Mouse (Mus musculus): ENCODE measurements around the gene Tle4. TPM values are rescaled to one million over a fixed set of nuclear protein-coding genes. Genes with fewer than 3 reads are reported as not detected.

The Tle4 gene
- polyA plus RNA-seq, 1 experiment from 2014 or later: 5.8 TPM

DNA sequence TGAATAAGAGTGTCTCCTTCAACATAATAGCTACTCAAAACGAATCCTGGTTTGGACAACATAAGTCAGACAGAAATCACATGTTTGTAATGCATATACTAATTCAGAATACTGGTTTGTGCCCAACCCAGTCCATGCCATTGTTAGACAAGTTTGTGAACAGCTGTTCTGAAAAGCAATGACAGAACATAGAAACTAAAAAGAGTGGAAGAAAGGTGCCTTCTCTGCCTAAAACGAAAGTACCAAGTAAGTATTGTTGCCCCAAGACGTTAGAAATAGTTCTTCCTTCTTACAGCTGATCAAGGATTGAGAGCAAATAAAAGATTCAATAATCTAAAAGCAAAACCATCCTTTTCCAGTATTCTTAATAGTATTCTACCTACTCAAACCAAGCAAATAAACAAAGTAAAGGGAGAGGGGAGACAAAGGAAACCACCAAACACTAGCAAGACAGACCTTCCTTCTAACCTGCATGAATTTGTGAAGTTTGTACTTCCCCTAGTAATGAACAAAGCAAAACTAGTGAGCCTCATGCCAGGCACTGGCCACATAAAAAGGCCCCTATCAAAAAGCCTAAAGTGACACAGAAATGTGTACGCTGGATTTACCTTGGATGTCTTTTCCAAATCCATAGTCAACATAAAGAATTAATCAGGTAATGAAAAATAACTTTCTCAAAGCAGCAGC is 34.4 kb downstream of the Tle4 start:
- peaks cover 10% of the 10 kb centered on the region for H3K4me1 ChIP-seq
- no peak overlapping the region for H3K9ac ChIP-seq
- no peak for ATAC-seq (ENCODE audit: extremely low read depth, insufficient number of reproducible peaks, low FRiP score, low TSS enrichment)
- H3K36me3 ChIP-seq: no peaks in the 10 kb centered on the region
- H3K27ac ChIP-seq (replicated peaks): no peak overlapping the region
- no peaks in the 10 kb centered on the region for H3K9me3 ChIP-seq
- H3K4me2 ChIP-seq: no peak overlapping the region
- no peaks in the 10 kb centered on the region for H3K27me3 ChIP-seq (replicated peaks)
- no peak overlapping the region for H3K4me3 ChIP-seq
- 85% methylated on average over 4 of the region's 4 CpGs for WGBS

DNA sequence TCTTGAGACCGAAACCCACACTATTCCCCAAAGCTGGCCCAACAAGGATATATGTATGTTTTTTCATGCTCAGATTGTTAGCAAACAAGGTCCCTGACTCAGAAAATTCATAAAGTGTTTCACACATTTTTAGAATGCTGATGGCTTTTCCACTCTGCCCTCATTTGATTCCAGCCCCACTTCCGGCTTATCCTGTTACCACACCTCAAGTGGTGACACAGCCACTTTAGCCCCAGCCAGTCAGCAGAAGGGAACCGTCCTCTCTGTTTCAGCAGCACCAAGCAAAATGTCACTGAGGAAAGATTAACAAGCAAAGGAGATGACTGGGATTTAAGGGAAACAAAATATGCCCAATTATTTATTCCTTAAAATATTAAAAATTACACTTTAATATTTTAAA is 50.0 kb downstream of the Tle4 start:
- H3K27me3 ChIP-seq (replicated peaks): no peaks in the 10 kb centered on the region
- peaks cover 19% of the 10 kb centered on the region for H3K4me1 ChIP-seq
- H3K4me3 ChIP-seq: no peak overlapping the region
- WGBS: 52% methylated on average over 3 of the region's 3 CpGs
- H3K9ac ChIP-seq: no peak overlapping the region
- ATAC-seq (ENCODE audit: extremely low read depth, insufficient number of reproducible peaks, low FRiP score, low TSS enrichment): no peak
- no peak overlapping the region for H3K27ac ChIP-seq (replicated peaks)
- no peak overlapping the region for H3K4me2 ChIP-seq
- no peaks in the 10 kb centered on the region for H3K9me3 ChIP-seq
- H3K36me3 ChIP-seq: no peaks in the 10 kb centered on the region

DNA sequence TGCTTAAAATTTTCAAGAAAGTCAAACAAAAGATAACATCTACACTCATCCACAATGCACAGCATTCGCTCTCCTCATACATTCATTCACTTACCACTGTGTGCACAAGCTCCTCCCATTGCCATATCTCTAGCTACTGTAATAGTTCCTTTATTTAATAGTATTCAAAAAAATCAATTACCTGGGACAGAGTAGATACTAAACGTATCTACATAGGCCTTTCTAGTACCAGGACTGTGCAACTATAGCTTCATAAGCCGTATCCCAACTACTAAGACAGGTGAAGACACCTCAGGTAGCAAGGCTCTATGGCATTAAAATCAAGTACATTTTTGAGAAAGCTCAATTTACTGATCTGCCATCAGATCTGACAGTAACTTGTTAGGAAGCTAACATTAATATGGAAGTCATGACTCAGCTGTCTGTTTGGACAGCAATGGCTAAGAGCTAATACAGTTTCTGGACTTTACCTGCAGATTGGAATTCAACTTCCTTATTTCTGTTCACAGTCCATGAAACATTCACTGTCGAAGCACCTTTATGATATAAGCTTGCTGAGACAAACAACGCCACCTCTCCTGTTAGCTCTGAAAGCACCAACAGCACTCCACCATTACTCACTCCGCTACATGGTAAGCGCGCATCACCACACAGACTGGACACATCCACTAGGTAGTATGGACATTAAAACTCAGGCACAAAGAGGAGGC is 50.6 kb downstream of the Tle4 start:
- no peak overlapping the region for H3K9ac ChIP-seq
- H3K9me3 ChIP-seq: no peaks in the 10 kb centered on the region
- H3K4me1 ChIP-seq: peaks cover 19% of the 10 kb centered on the region
- H3K4me2 ChIP-seq: no peak overlapping the region
- H3K27me3 ChIP-seq (replicated peaks): no peaks in the 10 kb centered on the region
- no peak overlapping the region for H3K4me3 ChIP-seq
- ATAC-seq (ENCODE audit: extremely low read depth, insufficient number of reproducible peaks, low FRiP score, low TSS enrichment): no peak
- WGBS: 93% methylated on average over 8 of the region's 8 CpGs
- no peaks in the 10 kb centered on the region for H3K36me3 ChIP-seq
- H3K27ac ChIP-seq (replicated peaks): no peak overlapping the region

DNA sequence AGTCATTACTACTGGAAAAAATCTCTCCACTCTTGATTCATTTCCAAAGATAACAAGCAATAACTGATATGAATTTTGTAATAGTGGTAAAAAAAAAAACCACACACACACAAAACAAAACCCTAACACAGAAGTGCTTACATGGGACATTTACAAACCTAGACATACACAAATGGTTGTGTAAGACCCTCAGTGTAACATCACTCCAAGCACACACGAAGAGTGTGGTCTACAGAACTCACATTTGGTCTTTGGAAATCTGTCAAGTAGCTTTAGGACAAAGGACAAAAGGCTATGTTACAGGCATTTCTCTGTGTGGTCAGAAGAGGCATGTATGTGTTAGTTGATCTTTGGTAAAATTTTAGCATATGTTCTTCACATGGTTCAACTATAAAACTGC is 52.4 kb downstream of the Tle4 start:
- H3K4me2 ChIP-seq: no peak overlapping the region
- WGBS: 65% methylated on average over 1 of the region's 1 CpGs
- no peak overlapping the region for H3K9ac ChIP-seq
- no peak for ATAC-seq (ENCODE audit: extremely low read depth, insufficient number of reproducible peaks, low FRiP score, low TSS enrichment)
- no peak overlapping the region for H3K4me3 ChIP-seq
- no peaks in the 10 kb centered on the region for H3K36me3 ChIP-seq
- no peaks in the 10 kb centered on the region for H3K9me3 ChIP-seq
- H3K27ac ChIP-seq (replicated peaks): no peak overlapping the region
- H3K27me3 ChIP-seq (replicated peaks): no peaks in the 10 kb centered on the region
- H3K4me1 ChIP-seq: peaks cover 19% of the 10 kb centered on the region

DNA sequence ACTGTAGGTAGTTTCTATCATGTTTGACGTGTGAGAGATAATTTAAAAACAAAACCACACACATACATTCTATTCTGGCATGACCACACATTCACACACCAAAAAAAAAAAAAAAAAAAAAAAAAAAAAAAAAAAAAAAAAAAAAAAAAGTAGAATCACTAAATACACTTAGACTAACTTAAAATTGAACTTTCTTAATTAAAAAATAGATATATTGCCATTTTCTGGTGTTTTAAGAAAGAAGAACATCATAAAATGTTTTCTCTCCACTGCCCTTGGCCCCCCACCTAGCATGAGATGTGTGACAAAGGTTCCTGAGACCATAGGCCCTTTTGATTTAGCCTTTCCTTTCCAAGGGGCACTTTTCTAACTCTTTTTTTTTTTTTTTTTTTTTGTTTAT is 54.5 kb downstream of the Tle4 start:
- H3K4me1 ChIP-seq: peaks cover 19% of the 10 kb centered on the region
- no peak overlapping the region for H3K4me2 ChIP-seq
- no peak overlapping the region for H3K27ac ChIP-seq (replicated peaks)
- 58% methylated on average over 1 of the region's 1 CpGs for WGBS
- H3K9me3 ChIP-seq: no peaks in the 10 kb centered on the region
- H3K4me3 ChIP-seq: no peak overlapping the region
- H3K9ac ChIP-seq: no peak overlapping the region
- no peak for ATAC-seq (ENCODE audit: extremely low read depth, insufficient number of reproducible peaks, low FRiP score, low TSS enrichment)
- no peaks in the 10 kb centered on the region for H3K36me3 ChIP-seq
- H3K27me3 ChIP-seq (replicated peaks): no peaks in the 10 kb centered on the region

DNA sequence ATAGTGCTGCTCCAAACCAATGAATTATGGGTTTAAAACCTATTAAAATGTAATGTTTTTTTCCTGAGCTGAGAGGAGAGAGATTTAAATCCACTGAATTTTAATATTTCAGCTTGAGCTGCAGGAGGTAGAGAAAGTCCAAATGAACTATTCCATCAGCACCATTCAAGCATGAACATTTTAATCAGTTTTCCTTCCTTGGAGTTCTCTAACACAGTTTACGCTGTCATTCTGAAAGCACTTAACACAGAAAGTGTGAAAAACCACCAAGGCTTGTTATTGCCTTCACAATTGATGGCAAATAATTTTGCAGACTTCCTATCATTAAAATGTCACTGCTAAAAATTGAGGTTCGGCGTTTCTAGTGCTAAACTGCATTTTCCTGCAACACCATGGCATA is 57.2 kb downstream of the Tle4 start:
- H3K4me3 ChIP-seq: no peak overlapping the region
- peaks cover 3% of the 10 kb centered on the region; the same call in 1 of the 2 replicates for H3K4me1 ChIP-seq
- H3K9me3 ChIP-seq: no peaks in the 10 kb centered on the region
- H3K36me3 ChIP-seq: no peaks in the 10 kb centered on the region
- H3K4me2 ChIP-seq: no peak overlapping the region
- no peak overlapping the region for H3K9ac ChIP-seq
- H3K27ac ChIP-seq (replicated peaks): no peak overlapping the region
- 96% methylated on average over 3 of the region's 3 CpGs for whole genome bisulfite sequencing
- ATAC-seq (ENCODE audit: extremely low read depth, insufficient number of reproducible peaks, low FRiP score, low TSS enrichment): no peak
- no peaks in the 10 kb centered on the region for H3K27me3 ChIP-seq (replicated peaks)

DNA sequence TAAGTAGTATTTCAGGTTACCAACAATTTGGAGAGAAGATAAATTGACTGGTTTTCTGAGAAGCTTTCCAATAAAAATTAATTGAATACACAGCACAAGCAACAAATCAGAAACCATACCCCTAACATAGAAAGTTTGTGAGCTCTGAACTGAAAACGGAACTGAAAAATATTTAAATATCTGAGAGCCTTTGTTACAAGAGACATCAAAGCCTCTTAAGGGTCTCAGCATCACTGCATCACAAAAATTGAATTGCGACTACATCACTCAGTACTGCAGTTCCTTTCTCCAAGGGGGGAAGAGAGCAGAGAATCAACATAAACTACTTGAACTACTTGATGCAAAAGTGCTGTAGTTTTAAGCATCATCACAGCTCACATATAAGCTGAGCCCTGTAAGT is 61.2 kb downstream of the Tle4 start:
- no peaks in the 10 kb centered on the region for H3K9me3 ChIP-seq
- no peak for ATAC-seq (ENCODE audit: extremely low read depth, insufficient number of reproducible peaks, low FRiP score, low TSS enrichment)
- H3K27ac ChIP-seq (replicated peaks): no peak overlapping the region
- WGBS: 79% methylated on average over 2 of the region's 2 CpGs
- no peak overlapping the region for H3K9ac ChIP-seq
- H3K36me3 ChIP-seq: no peaks in the 10 kb centered on the region
- H3K27me3 ChIP-seq (replicated peaks): no peaks in the 10 kb centered on the region
- no peaks in the 10 kb centered on the region for H3K4me1 ChIP-seq
- no peak overlapping the region for H3K4me2 ChIP-seq
- H3K4me3 ChIP-seq: no peak overlapping the region

DNA sequence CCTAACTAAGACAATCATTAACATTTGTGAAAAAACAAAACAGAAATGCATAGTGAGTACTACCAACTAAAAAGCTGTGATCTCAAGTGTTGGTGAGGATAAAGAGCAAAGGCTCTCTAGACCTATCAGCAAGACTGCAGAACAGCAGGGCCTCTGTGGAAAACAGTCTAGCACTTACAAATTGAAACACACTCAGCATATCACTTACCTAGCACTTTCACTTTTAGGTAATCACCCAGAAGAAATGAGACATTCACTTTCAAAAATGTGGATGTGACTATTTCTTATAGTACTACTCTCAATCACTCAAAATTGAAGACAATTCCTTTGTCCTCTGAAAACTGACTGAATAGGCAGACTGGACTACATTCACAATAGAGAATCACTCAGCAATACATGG is 63.4 kb downstream of the Tle4 start:
- no peak overlapping the region for H3K4me3 ChIP-seq

DNA sequence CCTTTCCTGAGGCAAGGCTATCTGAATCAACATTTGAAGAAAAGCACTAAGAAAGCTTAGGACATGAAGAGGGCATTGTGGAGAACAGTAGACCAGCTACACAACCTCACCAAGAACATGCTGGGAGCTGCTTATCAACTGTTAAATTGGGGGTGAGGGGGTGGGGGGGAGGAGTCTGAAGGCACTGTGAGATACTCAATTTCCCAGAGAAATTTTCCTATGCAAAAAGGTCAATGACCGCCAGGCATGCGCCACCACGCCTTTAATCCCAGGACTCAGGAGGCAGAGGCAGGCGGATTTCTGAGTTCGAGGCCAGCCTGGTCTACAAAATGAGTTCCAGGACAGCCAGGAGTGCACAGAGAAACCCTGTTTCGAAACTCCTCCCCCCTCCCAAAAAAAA is 65.0 kb downstream of the Tle4 start:
- no peak overlapping the region for H3K4me2 ChIP-seq
- no peaks in the 10 kb centered on the region for H3K9me3 ChIP-seq
- no peaks in the 10 kb centered on the region for H3K4me1 ChIP-seq
- H3K4me3 ChIP-seq: no peak overlapping the region
- H3K27me3 ChIP-seq (replicated peaks): no peaks in the 10 kb centered on the region
- no peaks in the 10 kb centered on the region for H3K36me3 ChIP-seq
- H3K9ac ChIP-seq: no peak overlapping the region
- no peak overlapping the region for H3K27ac ChIP-seq (replicated peaks)
- 88% methylated on average over 6 of the region's 6 CpGs for WGBS
- ATAC-seq (ENCODE audit: extremely low read depth, insufficient number of reproducible peaks, low FRiP score, low TSS enrichment): no peak

More for the DNA sequence above, 63.4 kb downstream of the Tle4 start:
- Histone ChIP-seq H3K4me1 (no peaks in the 10 kb centered on the region), H3K4me2 (no peak overlapping the region), H3K36me3 (no peaks in the 10 kb centered on the region), H3K9me3 (no peaks in the 10 kb centered on the region), H3K27me3 (replicated peaks) (no peaks in the 10 kb centered on the region), H3K27ac (replicated peaks) (no peak overlapping the region), H3K9ac (no peak overlapping the region)
- ATAC-seq (ENCODE audit: extremely low read depth, insufficient number of reproducible peaks, low FRiP score, low TSS enrichment): no peak

DNA sequence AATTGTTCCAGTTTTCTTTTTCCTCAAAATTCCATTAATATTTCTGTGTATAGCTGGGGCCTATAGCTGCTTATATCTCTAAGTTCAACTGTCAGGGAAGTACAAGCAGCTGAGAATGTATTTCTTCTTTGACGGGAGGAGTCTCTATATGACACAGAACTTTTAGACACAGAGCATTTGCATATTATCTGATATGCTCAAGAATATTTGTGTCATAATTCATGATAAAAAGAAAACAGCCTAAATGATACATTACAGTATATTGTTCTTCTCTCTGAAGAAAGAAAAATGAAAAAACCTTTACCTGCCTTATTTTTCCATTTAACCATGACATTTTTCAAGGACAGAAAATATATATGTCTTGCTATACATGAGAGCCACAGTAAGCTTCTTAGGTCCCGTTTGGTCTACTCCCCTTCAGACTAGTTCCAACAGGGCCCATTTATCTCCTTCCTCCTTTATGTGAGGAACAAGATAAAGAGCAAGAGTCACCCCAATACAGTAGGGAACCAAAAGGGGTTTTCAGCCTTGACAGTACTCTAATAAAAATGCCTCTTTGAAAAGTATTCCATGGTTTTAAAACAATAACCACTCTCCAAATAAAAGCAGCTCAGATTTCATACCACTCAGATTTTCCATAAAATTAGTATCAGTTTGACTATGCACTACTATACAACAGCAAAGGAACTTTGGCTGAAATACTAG is 77.6 kb downstream of the Tle4 start:
- H3K9me3 ChIP-seq: no peaks in the 10 kb centered on the region
- no peak overlapping the region for H3K4me3 ChIP-seq
- no peak overlapping the region for H3K27ac ChIP-seq (replicated peaks)
- no peak overlapping the region for H3K4me2 ChIP-seq
- ATAC-seq (ENCODE audit: extremely low read depth, insufficient number of reproducible peaks, low FRiP score, low TSS enrichment): no peak
- H3K4me1 ChIP-seq: no peaks in the 10 kb centered on the region
- H3K27me3 ChIP-seq (replicated peaks): no peaks in the 10 kb centered on the region
- H3K9ac ChIP-seq: no peak overlapping the region
- WGBS: 60% methylated on average over 2 of the region's 2 CpGs
- H3K36me3 ChIP-seq: peaks cover 13% of the 10 kb centered on the region

DNA sequence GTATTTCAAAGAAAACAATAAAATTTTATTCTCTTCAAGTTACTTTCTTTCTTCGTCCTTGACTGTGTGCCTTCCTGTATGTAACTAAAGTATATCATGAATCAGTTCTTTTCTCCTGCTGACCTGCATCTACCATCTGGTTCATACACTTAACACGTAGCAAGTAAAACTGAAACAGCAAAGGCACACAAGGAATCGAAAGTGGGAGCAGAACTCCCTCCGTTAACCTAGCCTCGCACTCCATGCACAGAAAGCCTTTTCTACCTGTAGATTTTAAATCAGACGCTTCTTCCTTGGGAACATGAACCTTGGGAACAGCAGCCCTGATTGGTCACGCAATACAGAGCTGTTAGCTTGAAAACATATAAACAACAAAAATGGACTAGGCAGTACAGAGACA is 78.7 kb downstream of the Tle4 start:
- Histone ChIP-seq H3K4me2 (no peak overlapping the region), H3K9me3 (no peaks in the 10 kb centered on the region), H3K36me3 (peaks cover 16% of the 10 kb centered on the region), H3K27me3 (replicated peaks) (no peaks in the 10 kb centered on the region), H3K27ac (replicated peaks) (no peak overlapping the region), H3K4me1 (no peaks in the 10 kb centered on the region), H3K4me3 (no peak overlapping the region), H3K9ac (no peak overlapping the region)
- ATAC-seq (ENCODE audit: extremely low read depth, insufficient number of reproducible peaks, low FRiP score, low TSS enrichment): no peak
- 90% methylated on average over 7 of the region's 7 CpGs for WGBS
